Mouse (Mus musculus): ENCODE measurements around the gene Gdi2. TPM values are rescaled to one million over a fixed set of nuclear protein-coding genes. Genes with fewer than 3 reads are reported as not detected.
A peak's percentile ranks its signal among the peaks of the same experiment; 100 is the strongest.
"Not testable (repeated sequence)": the region's sequence is repeated elsewhere in the genome, so short reads cannot be mapped to it uniquely, and the experiment has no call there.

Gdi2 gene
- 234 and 274 TPM in 2 replicates for polyA plus RNA-seq (2012; rRNA removed)
- polyA plus RNA-seq (2014; fragmentation: Nextera tagmentation; extraction: Ambion mirVana), result 463 TPM in 2 replicates

DNA sequence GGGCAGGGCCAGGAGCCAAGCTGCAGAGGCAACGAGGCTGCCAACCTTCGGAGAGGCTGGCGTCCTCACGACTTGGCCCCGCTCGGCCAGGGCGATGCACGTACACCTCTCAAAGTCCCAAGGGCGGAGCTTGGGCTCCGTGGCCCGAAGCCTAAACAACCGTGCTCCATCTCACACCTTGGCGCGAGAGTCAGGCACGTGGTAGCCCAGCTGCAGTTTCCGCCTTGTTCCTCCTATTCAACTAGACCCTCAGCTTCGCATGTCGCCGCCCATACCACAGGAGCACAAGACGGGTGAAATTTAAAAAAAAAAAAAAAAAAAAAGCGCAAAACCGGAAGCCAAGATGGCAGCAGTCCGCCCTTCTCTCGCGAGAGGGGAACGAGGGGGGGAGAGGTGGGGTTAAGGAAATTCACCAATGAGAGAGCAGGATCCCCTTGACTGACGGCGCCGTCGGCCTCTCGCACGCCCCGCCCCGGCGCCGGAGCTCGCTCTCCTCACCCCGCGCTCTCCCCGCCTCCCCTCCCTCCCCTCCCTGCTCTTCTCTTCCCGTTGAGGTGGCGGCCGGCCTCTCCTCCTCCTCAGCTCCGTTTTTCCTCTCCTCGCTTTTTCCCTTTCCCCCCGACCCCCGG, at the start of gene Gdi2:
Gene Gdi2, plus strand, starts transcription at position 470 of the 629 bp plus-strand sequence.
- peak within 1 kb of the TSS; percentile 80 for H3K4me2 ChIP-seq (replicated peaks; ENCODE audit: low read depth, low read length, severe bottlenecking)
- peaks cover 19% of the 10 kb centered on the region for H3K4me1 ChIP-seq (ENCODE audit: control insufficient read depth, insufficient read depth, low read length)
- peak within 1 kb of the TSS; percentile 93 for H3K4me3 ChIP-seq (replicated peaks; ENCODE audit: low read length)
- H3K9ac ChIP-seq (ENCODE audit: low read depth, low read length, severe bottlenecking), result peak within 1 kb of the TSS; percentile 98
- no peaks in the 10 kb centered on the region for H3K9me3 ChIP-seq (ENCODE audit: control insufficient read depth, low read length)
- under 1% methylated on average over 34 of the region's 47 CpGs for WGBS
- no peaks in the 10 kb centered on the region for H3K36me3 ChIP-seq (ENCODE audit: control insufficient read depth, insufficient read depth, low read length)
- peak within 1 kb of the TSS; percentile 99 for H3K27ac ChIP-seq (replicated peaks; ENCODE audit: low read depth, low read length)
- ATAC-seq (ENCODE audit: low FRiP score, low read depth) (peak; percentile 99), DNase-seq (ENCODE audit: low spot score) (peak; percentile 96)
- 0 out of 2 replicates have a peak, but pooled peaks have one; percentile 54 for TF ChIP-seq POLR2A (IDR thresholded peaks at IDR 0.05; ENCODE audit: borderline replicate concordance, extremely low read depth, insufficient read depth, insufficient read length)
- H3K27me3 ChIP-seq (ENCODE audit: control insufficient read depth, insufficient read depth, low read length), result no peaks in the 10 kb centered on the region

- WGBS, result 94% methylated on average over 4 of the region's 4 CpGs
- DNase-seq (ENCODE audit: low spot score), result no peak
Measured at GRCm38 (mm10) chr13:3495526-3495925, 42.3 kb upstream of the Gdi2 start.

GRCm38 (mm10) chr13:3501014-3501413, 36.8 kb upstream of the Gdi2 start:
- not testable (repeated sequence) for H3K4me2 ChIP-seq (replicated peaks; ENCODE audit: low read depth, low read length, severe bottlenecking); H3K27me3 ChIP-seq (ENCODE audit: control insufficient read depth, insufficient read depth, low read length); H3K9ac ChIP-seq (ENCODE audit: low read depth, low read length, severe bottlenecking); H3K4me3 ChIP-seq (replicated peaks; ENCODE audit: low read length); DNase-seq (ENCODE audit: low spot score); H3K9me3 ChIP-seq (ENCODE audit: control insufficient read depth, low read length); H3K36me3 ChIP-seq (ENCODE audit: control insufficient read depth, insufficient read depth, low read length); H3K4me1 ChIP-seq (ENCODE audit: control insufficient read depth, insufficient read depth, low read length); ATAC-seq (ENCODE audit: low FRiP score, low read depth); H3K27ac ChIP-seq (replicated peaks; ENCODE audit: low read depth, low read length)
- WGBS, result 83% methylated on average over 6 of the region's 6 CpGs

More at GRCm38 (mm10) chr13:3495526-3495925, 42.3 kb upstream of the Gdi2 start:
- H3K27ac ChIP-seq (replicated peaks; ENCODE audit: low read depth, low read length), result no peak overlapping the region
- H3K9ac ChIP-seq (ENCODE audit: low read depth, low read length, severe bottlenecking), result no peak overlapping the region
- no peaks in the 10 kb centered on the region for H3K4me1 ChIP-seq (ENCODE audit: control insufficient read depth, insufficient read depth, low read length)
- H3K4me2 ChIP-seq (replicated peaks; ENCODE audit: low read depth, low read length, severe bottlenecking), result no peak overlapping the region
- no peaks in the 10 kb centered on the region for H3K9me3 ChIP-seq (ENCODE audit: control insufficient read depth, low read length)
- ATAC-seq (ENCODE audit: low FRiP score, low read depth), result no peak
- H3K27me3 ChIP-seq (ENCODE audit: control insufficient read depth, insufficient read depth, low read length), result no peaks in the 10 kb centered on the region
- H3K36me3 ChIP-seq (ENCODE audit: control insufficient read depth, insufficient read depth, low read length), result no peaks in the 10 kb centered on the region
- no peak overlapping the region for H3K4me3 ChIP-seq (replicated peaks; ENCODE audit: low read length)
- TF ChIP-seq POLR2A (IDR thresholded peaks at IDR 0.05; ENCODE audit: borderline replicate concordance, extremely low read depth, insufficient read depth, insufficient read length), result no peak

- H3K36me3 ChIP-seq (ENCODE audit: control insufficient read depth, insufficient read depth, low read length); H3K9ac ChIP-seq (ENCODE audit: low read depth, low read length, severe bottlenecking); H3K4me3 ChIP-seq (replicated peaks; ENCODE audit: low read length); H3K4me1 ChIP-seq (ENCODE audit: control insufficient read depth, insufficient read depth, low read length); ATAC-seq (ENCODE audit: low FRiP score, low read depth); DNase-seq (ENCODE audit: low spot score); H3K9me3 ChIP-seq (ENCODE audit: control insufficient read depth, low read length); H3K27me3 ChIP-seq (ENCODE audit: control insufficient read depth, insufficient read depth, low read length); H3K4me2 ChIP-seq (replicated peaks; ENCODE audit: low read depth, low read length, severe bottlenecking); H3K27ac ChIP-seq (replicated peaks; ENCODE audit: low read depth, low read length): not testable (repeated sequence)
- 74% methylated on average over 6 of the region's 6 CpGs for WGBS
Measured at GRCm38 (mm10) chr13:3515351-3515750, 22.5 kb upstream of the Gdi2 start.

GRCm38 (mm10) chr13:3519357-3519756, 18.5 kb upstream of the Gdi2 start:
- not testable (repeated sequence) for H3K9me3 ChIP-seq (ENCODE audit: control insufficient read depth, low read length); ATAC-seq (ENCODE audit: low FRiP score, low read depth); H3K27me3 ChIP-seq (ENCODE audit: control insufficient read depth, insufficient read depth, low read length); H3K9ac ChIP-seq (ENCODE audit: low read depth, low read length, severe bottlenecking); H3K4me1 ChIP-seq (ENCODE audit: control insufficient read depth, insufficient read depth, low read length); H3K4me3 ChIP-seq (replicated peaks; ENCODE audit: low read length); H3K36me3 ChIP-seq (ENCODE audit: control insufficient read depth, insufficient read depth, low read length); DNase-seq (ENCODE audit: low spot score); H3K4me2 ChIP-seq (replicated peaks; ENCODE audit: low read depth, low read length, severe bottlenecking); H3K27ac ChIP-seq (replicated peaks; ENCODE audit: low read depth, low read length)
- WGBS, result 74% methylated on average over 4 of the region's 4 CpGs

DNA sequence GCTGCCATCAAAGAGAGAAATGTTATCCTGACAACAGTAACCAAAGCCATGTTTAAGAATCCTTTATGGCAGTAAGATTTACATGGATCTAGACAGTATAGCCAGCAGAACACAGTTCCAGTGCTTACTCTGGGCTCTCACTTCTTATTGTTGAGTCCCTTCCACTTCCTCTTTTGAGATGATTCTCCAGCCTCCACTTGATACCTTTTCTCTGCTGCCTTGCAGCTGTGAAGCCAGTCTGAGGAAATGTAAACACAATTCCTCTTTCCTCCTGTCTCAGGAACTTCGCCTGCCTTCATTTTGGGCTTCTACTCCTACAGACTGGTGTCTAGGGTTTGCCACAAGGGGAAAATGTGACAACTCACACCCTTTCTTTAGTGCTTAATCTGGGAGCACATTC, 17.9 kb upstream of the Gdi2 start:
- H3K4me1 ChIP-seq (ENCODE audit: control insufficient read depth, insufficient read depth, low read length); H3K36me3 ChIP-seq (ENCODE audit: control insufficient read depth, insufficient read depth, low read length): not testable (repeated sequence)
- WGBS, result 45% methylated on average over 1 of the region's 1 CpGs

More for the DNA sequence above, 17.9 kb upstream of the Gdi2 start:
- H3K27ac ChIP-seq (replicated peaks; ENCODE audit: low read depth, low read length); H3K27me3 ChIP-seq (ENCODE audit: control insufficient read depth, insufficient read depth, low read length); H3K4me2 ChIP-seq (replicated peaks; ENCODE audit: low read depth, low read length, severe bottlenecking); H3K9me3 ChIP-seq (ENCODE audit: control insufficient read depth, low read length); ATAC-seq (ENCODE audit: low FRiP score, low read depth); H3K4me3 ChIP-seq (replicated peaks; ENCODE audit: low read length); H3K9ac ChIP-seq (ENCODE audit: low read depth, low read length, severe bottlenecking); DNase-seq (ENCODE audit: low spot score): not testable (repeated sequence)

Data from limb, embryonic 14.5 days (tissue).